In genomic region chr1:191275527-191275926, GRCm38 (mm10) we compare ENCODE assay signal across 8 mouse cellular contexts. TPM values are rescaled to one million over a fixed set of nuclear protein-coding genes. Genes with fewer than 3 reads are reported as not detected.
DNase-seq lines count a peak whose midpoint lies in the region; ATAC-seq and TF ChIP-seq lines count a peak whose summit lies in the region.
"Had no signal": no experiment of that assay in that cellular context is flagged by ENCODE, and none has a peak within 500 bp of the region (broad histone marks: within the 10 kb centered on the region; RNA-seq: fewer than 3 reads in every experiment).

No protein-coding gene starts in this region.

- no peaks in the 10 kb centered on the region for H3K36me3 ChIP-seq in forebrain, embryonic 13.5 days (ENCODE audit: poor library complexity, severe bottlenecking)
- no peaks in the 10 kb centered on the region for H3K36me3 ChIP-seq in macrophage (ENCODE audit: inconsistent target)
- H3K36me3 ChIP-seq in small intestine, adult 2 months (ENCODE audit: control insufficient read depth, insufficient read depth, low read length): no peaks in the 10 kb centered on the region
- H3K36me3 ChIP-seq: neural tube, embryonic 12.5 days had no signal

- no peak for TF ChIP-seq POLR2A in small intestine, adult 2 months (IDR thresholded peaks at IDR 0.05; ENCODE audit: low read depth, low read length)

- H3K79me2 ChIP-seq in macrophage (ENCODE audit: inconsistent target): peaks cover 81% of the 10 kb centered on the region

- H3K27me3 ChIP-seq in forebrain, embryonic 13.5 days: no peaks in the 10 kb centered on the region
- H3K27me3 ChIP-seq in small intestine, adult 2 months (ENCODE audit: control insufficient read depth, insufficient read depth, low read length): no peaks in the 10 kb centered on the region
- H3K27me3 ChIP-seq: neural tube, embryonic 12.5 days had no signal

- no peak overlapping the region for H3K27ac ChIP-seq in forebrain, embryonic 13.5 days
- peak overlapping the region; percentile 58 for H3K27ac ChIP-seq in macrophage
- H3K27ac ChIP-seq in small intestine, adult 2 months (ENCODE audit: insufficient read depth, low read depth, low read length): no peak overlapping the region
- H3K27ac ChIP-seq: neural tube, embryonic 12.5 days had no signal

- H3K4me3 ChIP-seq in forebrain, embryonic 13.5 days: no peak overlapping the region
- no peak overlapping the region for H3K4me3 ChIP-seq in macrophage (ENCODE audit: inconsistent target)
- no peak overlapping the region for H3K4me3 ChIP-seq in small intestine, adult 2 months (ENCODE audit: low read depth, low read length)
- H3K4me3 ChIP-seq: neural tube, embryonic 12.5 days had no signal

- DNase-seq in Muller cell, postnatal 12 days (ENCODE audit: inconsistent ontology term): peak; percentile 77
- peak; percentile 71 for DNase-seq in c-Kit-positive CD71-negative TER-119-negative erythroid progenitor cells, embryonic 14.5 days (ENCODE audit: low read depth)
- DNase-seq in layer of hippocampus, postnatal 14 days (ENCODE audit: low spot score in 2 of 2): peak; percentile 66 to 68

- WGBS in forebrain, embryonic 13.5 days: 5% methylated on average over 12 of the region's 12 CpGs
- 4% methylated on average over 12 of the region's 12 CpGs for WGBS in macrophage (ENCODE audit: missing documents)
- 13% methylated on average over 12 of the region's 12 CpGs for WGBS in small intestine, adult 2 months

- peak overlapping the region; percentile 18; the same call in 1 of the 2 replicates for H3K4me2 ChIP-seq in forebrain, embryonic 13.5 days
- H3K4me2 ChIP-seq: neural tube, embryonic 12.5 days had no signal

- H3K9ac ChIP-seq in forebrain, embryonic 13.5 days: no peak overlapping the region
- H3K9ac ChIP-seq: neural tube, embryonic 12.5 days had no signal

- H3K4me1 ChIP-seq in forebrain, embryonic 13.5 days: no peaks in the 10 kb centered on the region
- peaks cover 13% of the 10 kb centered on the region for H3K4me1 ChIP-seq in small intestine, adult 2 months (ENCODE audit: control insufficient read depth, insufficient read depth, insufficient read length, low read length)
- H3K4me1 ChIP-seq: neural tube, embryonic 12.5 days had no signal

- peak; percentile 84 for TF ChIP-seq CTCF in small intestine, adult 2 months (IDR thresholded peaks at IDR 0.05; ENCODE audit: extremely low read depth, insufficient read length, insufficient replicate concordance, low read depth, low read length)

- no peaks in the 10 kb centered on the region for H3K9me3 ChIP-seq in forebrain, embryonic 13.5 days (replicated peaks)
- H3K9me3 ChIP-seq: neural tube, embryonic 12.5 days had no signal

- ATAC-seq in forebrain, embryonic 13.5 days: peak; percentile 59; the same call in 1 of the 2 replicates
- peak; percentile 83 to 89 for ATAC-seq in hematopoietic stem cell, adult 5-6 weeks (replicated peaks in 1 of 2; ENCODE audit: insufficient read depth in 1 of 2, low FRiP score in 2 of 2, low TSS enrichment in 1 of 2, low read depth in 1 of 2, poor library complexity in 2 of 2, severe bottlenecking in 2 of 2)

RNA-seq across cellular contexts. Expression of gene Nenf, which starts 42.5 kb away (rescaled TPM):
- 66.3 and 69.3 TPM in 2 replicates for polyA plus RNA-seq in forebrain, embryonic 13.5 days (2015; fragmentation: Nextera tagmentation; extraction: Ambion mirVana)
- 7.4 and 13.3 TPM in 2 replicates for total RNA-seq in hematopoietic stem cell, adult 5-6 weeks (2017)
- total RNA-seq in layer of hippocampus, postnatal 14 days (2021): 10 to 100 TPM; 64.7 to 67.4 TPM
- 10 to 100 TPM in 1 of 26 experiments, 1 to 10 TPM in 14, not detected in 11; 1.4 to 13.4 (median 2.5) TPM for total RNA-seq in macrophage (2018; cell fraction: chromatin; rRNA removed)
- total RNA-seq in macrophage (2018; cell fraction: cytosol; rRNA removed): 10 to 100 TPM; 48.8 to 69.1 (median 56.8) TPM
- total RNA-seq in macrophage (2018; cell fraction: nucleus; rRNA removed): 10 to 100 TPM in 18 of 26 experiments, 1 to 10 TPM in 8; 3.8 to 23.1 (median 13.1) TPM
- polyA plus RNA-seq in macrophage (2018): 30.8 to 55.9 TPM (median 45.1 TPM) in 3 replicates
- 55.8 and 59.7 TPM in 2 replicates for polyA plus RNA-seq in small intestine, adult 2 months (2012; rRNA removed)

RNA-seq across cellular contexts. Expression of gene Tmem206, which starts 50.2 kb away (rescaled TPM):
- polyA plus RNA-seq in forebrain, embryonic 13.5 days (2015; fragmentation: Nextera tagmentation; extraction: Ambion mirVana): 41.3 and 43.9 TPM in 2 replicates
- 27.1 and 37.1 TPM in 2 replicates for total RNA-seq in hematopoietic stem cell, adult 5-6 weeks (2017)
- total RNA-seq in layer of hippocampus, postnatal 14 days (2021): 10 to 100 TPM in 1 of 2 experiments, 1 to 10 TPM in 1; 9.3 to 11.4 TPM
- 10 to 100 TPM in 23 of 26 experiments, 1 to 10 TPM in 3; 5.9 to 95.6 (median 32.8) TPM for total RNA-seq in macrophage (2018; cell fraction: chromatin; rRNA removed)
- total RNA-seq in macrophage (2018; cell fraction: cytosol; rRNA removed): 10 to 100 TPM; 37.3 to 87.6 (median 63.9) TPM
- 100 to 1,000 TPM in 9 of 26 experiments, 10 to 100 TPM in 17; 18.7 to 147 (median 77.3) TPM for total RNA-seq in macrophage (2018; cell fraction: nucleus; rRNA removed)
- 54.6 to 94.7 TPM (median 76.4 TPM) in 3 replicates for polyA plus RNA-seq in macrophage (2018)
- polyA plus RNA-seq in small intestine, adult 2 months (2012; rRNA removed): 2.2 and 2.7 TPM in 2 replicates

RNA-seq across cellular contexts. Expression of gene Atf3, which starts 57.7 kb away (rescaled TPM):
- polyA plus RNA-seq in forebrain, embryonic 13.5 days (2015; fragmentation: Nextera tagmentation; extraction: Ambion mirVana): 1.0 and 1.4 TPM in 2 replicates
- total RNA-seq in hematopoietic stem cell, adult 5-6 weeks (2017): 63.1 and 74.7 TPM in 2 replicates
- under 1 TPM; 0.79 to 0.90 TPM for total RNA-seq in layer of hippocampus, postnatal 14 days (2021)
- 100 to 1,000 TPM in 22 of 26 experiments, 10 to 100 TPM in 4; 71.4 to 886 (median 177) TPM for total RNA-seq in macrophage (2018; cell fraction: chromatin; rRNA removed)
- total RNA-seq in macrophage (2018; cell fraction: cytosol; rRNA removed): 1,000 to 10,000 TPM in 3 of 26 experiments, 100 to 1,000 TPM in 23; 230 to 1,349 (median 405) TPM
- total RNA-seq in macrophage (2018; cell fraction: nucleus; rRNA removed): 1,000 to 10,000 TPM in 2 of 26 experiments, 100 to 1,000 TPM in 24; 130 to 1,042 (median 343) TPM
- 201 to 678 TPM (median 211 TPM) in 3 replicates for polyA plus RNA-seq in macrophage (2018)
- 7.8 and 41.0 TPM in 2 replicates for polyA plus RNA-seq in small intestine, adult 2 months (2012; rRNA removed)

Comparison
In these comparisons a context has a peak if more than half of its experiments do, and no peak if none do; other contexts are left out.
1. RNA of gene Tmem206, which starts 50.2 kb away (polyA plus RNA-seq): 54.6 to 94.7 TPM in macrophage and 41.3 to 43.9 TPM in forebrain, embryonic 13.5 days; 2.2 to 2.7 TPM in small intestine, adult 2 months; every median in the first group is over 10 times any median in the second.
2. Peak in every context shown above with its lines, with median percentiles within 50 percentile points of each other: DNase-seq.